Mouse (Mus musculus): ENCODE data around the gene Gins2. TPM values are rescaled to one million over a fixed set of nuclear protein-coding genes. Genes with fewer than 3 reads are reported as not detected.

Gene Gins2
- total RNA-seq (2012; rRNA removed) = 61.2 and 68.4 TPM in 2 replicates
- total RNA-seq (2014; rRNA removed) = 50.0 TPM in 2 replicates
- polyA plus RNA-seq (2012; ENCODE audit: insufficient read length, low read depth) = 127 and 129 TPM in 2 replicates

DNA sequence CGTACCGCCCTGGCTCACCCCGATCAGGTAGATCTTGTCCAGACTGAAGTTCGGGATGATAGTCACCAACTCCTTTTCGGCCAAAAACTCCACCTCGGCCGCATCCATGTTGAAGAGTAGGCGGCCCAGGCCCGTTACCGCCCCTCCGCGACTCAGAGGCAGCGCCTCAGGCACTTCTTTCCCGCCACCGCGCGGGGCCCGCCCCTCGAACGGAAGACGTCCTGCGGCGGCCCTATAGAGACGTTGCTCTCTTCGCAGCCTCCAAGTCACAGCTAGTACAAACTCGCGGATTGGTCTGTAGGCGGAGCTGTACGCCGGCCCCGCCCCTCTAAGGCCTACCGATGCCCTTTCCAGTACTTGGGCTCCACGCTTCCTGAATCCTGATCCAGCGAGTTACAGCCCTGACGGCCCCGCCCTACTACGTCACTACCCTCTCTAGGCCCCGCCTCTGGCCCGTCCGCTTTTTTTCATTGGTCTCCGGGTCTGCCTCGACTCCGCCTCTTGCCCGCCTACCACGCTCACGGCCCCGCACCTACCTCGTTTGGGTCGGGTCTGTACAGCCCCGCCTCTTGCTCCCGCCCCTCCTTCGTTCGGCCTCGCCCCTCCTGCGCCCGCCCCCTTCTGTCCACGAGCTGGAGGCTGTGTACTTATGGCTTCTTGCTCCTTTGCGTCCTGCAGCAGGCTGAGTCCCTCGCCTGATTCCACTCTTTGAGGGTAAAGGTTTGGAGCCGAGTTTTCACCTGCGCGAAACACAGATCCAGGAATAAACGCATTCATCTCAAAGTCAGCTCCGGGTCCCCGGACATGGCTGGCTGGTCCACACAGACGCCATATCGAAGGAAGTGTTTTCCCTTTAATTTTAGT is at the start of gene Gins2:
Gene Gins2 (minus strand): TSS at position 397 of the 864 bp plus-strand sequence.
- in situ Hi-C loops (cut with MboI; ENCODE audit: low pct_ligation_motif_present, low pct_unique_long_range_greater_than_20kb, low sequenced_read_pairs) = no loop called here
- peak within 1 kb of the TSS; percentile 90 for H3K9ac ChIP-seq (ENCODE audit: insufficient read depth, low read depth)
- peaks cover 17% of the 10 kb centered on the region for H3K79me2 ChIP-seq (replicated peaks; ENCODE audit: control insufficient read depth, extremely low read depth, insufficient read depth, poor library complexity, severe bottlenecking)
- peak within 1 kb of the TSS; percentile 76 to 97 (median 85) for H3K4me3 ChIP-seq (replicated peaks in 1 of 3; ENCODE audit: low read depth in 2 of 3, low read length in 2 of 3, poor library complexity in 1 of 3)
- H3K4me2 ChIP-seq (ENCODE audit: insufficient read depth, low read depth, poor library complexity, severe bottlenecking) = peak within 1 kb of the TSS; percentile 82
- DNase-seq (ENCODE audit: extremely low read depth) = peak; percentile 99
- H3K9me3 ChIP-seq (replicated peaks; ENCODE audit: low read length) = peaks cover 1% of the 10 kb centered on the region
- peaks cover 3 to 16% of the 10 kb centered on the region in 2 experiments; a peak in 3 of 4 replicates for H3K4me1 ChIP-seq (ENCODE audit: control insufficient read depth in 1 of 2, insufficient read depth in 2 of 2)
- dilution Hi-C loops (cut with MboI; ENCODE audit: extremely low pct_ligation_motif_present, extremely low pct_unique_long_range_greater_than_20kb, low sequenced_read_pairs) = no loop called here
- TF ChIP-seq ZNF384 (IDR thresholded peaks at IDR 0.05; ENCODE audit: low read depth, low read length) (no peak), RCOR1 (conservative IDR thresholded peaks at IDR 0.05; ENCODE audit: low read depth, low read length) (no peak), HCFC1 (IDR thresholded peaks at IDR 0.05; ENCODE audit: low read depth, low read length) (peak; percentile 83), SMC3 (IDR thresholded peaks at IDR 0.05; ENCODE audit: low read depth, low read length) (no peak), TBP (conservative IDR thresholded peaks at IDR 0.05; ENCODE audit: low read depth, low read length) (no peak), RAD21 (IDR thresholded peaks at IDR 0.05; ENCODE audit: low read depth, low read length) (no peak), CTCF (conservative IDR thresholded peaks at IDR 0.05 in 1 of 2, IDR thresholded peaks at IDR 0.05 in 1 of 2; ENCODE audit: low read depth in 2 of 2, low read length in 2 of 2) (no peak), JUN (IDR thresholded peaks at IDR 0.05; ENCODE audit: insufficient read depth, low read depth, low read length) (no peak), ZMIZ1 (IDR thresholded peaks at IDR 0.05; ENCODE audit: low read depth, low read length) (peak; percentile 25; the same call in 1 of the 2 replicates), NRF1 (IDR thresholded peaks at IDR 0.05; ENCODE audit: low read depth, low read length) (peak; percentile 43), ELF1 (IDR thresholded peaks at IDR 0.05; ENCODE audit: low read depth, low read length) (peak; percentile 95), ZKSCAN1 (IDR thresholded peaks at IDR 0.05; ENCODE audit: borderline replicate concordance, low read depth, low read length) (no peak), MAFK (IDR thresholded peaks at IDR 0.05; ENCODE audit: insufficient replicate concordance, low read length) (no peak), PAX5 (IDR thresholded peaks at IDR 0.05; ENCODE audit: low read length) (no peak), NELFE (IDR thresholded peaks at IDR 0.05; ENCODE audit: low read depth, low read length) (peak; percentile 47; the same call in 1 of the 2 replicates), MXI1 (IDR thresholded peaks at IDR 0.05; ENCODE audit: low read depth, low read length) (peak; percentile 55), UBTF (IDR thresholded peaks at IDR 0.05; ENCODE audit: low read depth, low read length) (no peak), USF2 (conservative IDR thresholded peaks at IDR 0.05; ENCODE audit: low read depth, low read length) (no peak), GABPA (IDR thresholded peaks at IDR 0.05; ENCODE audit: insufficient replicate concordance, low read depth, low read length) (peak; percentile 99), MEF2A (IDR thresholded peaks at IDR 0.05; ENCODE audit: borderline replicate concordance, low read depth, low read length) (peak; percentile 70), ZC3H11A (IDR thresholded peaks at IDR 0.05; ENCODE audit: low read depth, low read length) (no peak), POLR2A (IDR thresholded peaks at IDR 0.05; ENCODE audit: low read depth, low read length) (peak; percentile 74), EP300 (IDR thresholded peaks at IDR 0.05; ENCODE audit: low read length) (no peak), TCF12 (IDR thresholded peaks at IDR 0.05; ENCODE audit: low read depth, low read length) (peak; percentile 45; the same call in 1 of the 2 replicates), MAX (IDR thresholded peaks at IDR 0.05; ENCODE audit: low read length) (peak; percentile 30; the same call in 1 of the 2 replicates), JUND (conservative IDR thresholded peaks at IDR 0.05; ENCODE audit: low read depth, low read length) (no peak), SIN3A (IDR thresholded peaks at IDR 0.05; ENCODE audit: low read length) (peak; percentile 85), MAZ (IDR thresholded peaks at IDR 0.05; ENCODE audit: low read depth, low read length) (peak; percentile 36; the same call in 1 of the 2 replicates), USF1 (IDR thresholded peaks at IDR 0.05; ENCODE audit: low read depth, low read length) (no peak), BHLHE40 (IDR thresholded peaks at IDR 0.05; ENCODE audit: low read depth, low read length) (no peak), CHD1 (IDR thresholded peaks at IDR 0.05; ENCODE audit: low read depth, low read length) (no peak), IRF4 (IDR thresholded peaks at IDR 0.05; ENCODE audit: low read depth, low read length) (0 out of 2 replicates have a peak, but pooled peaks have one; percentile 5), E2F4 (IDR thresholded peaks at IDR 0.05; ENCODE audit: insufficient replicate concordance, low read depth, low read length) (peak; percentile 98), MYC (IDR thresholded peaks at IDR 0.05; ENCODE audit: low read depth, low read length) (no peak), CHD2 (IDR thresholded peaks at IDR 0.05; ENCODE audit: low read length) (peak; percentile 76), POLR2AphosphoS2 (IDR thresholded peaks at IDR 0.05; ENCODE audit: low read depth, low read length) (no peak), KAT2A (IDR thresholded peaks at IDR 0.05; ENCODE audit: insufficient replicate concordance, low read length) (peak; percentile 73; the same call in 1 of the 2 replicates), ETS1 (conservative IDR thresholded peaks at IDR 0.05; ENCODE audit: low read depth, low read length) (no peak)
- peaks cover 12% of the 10 kb centered on the region for H3K27me3 ChIP-seq (replicated peaks)
- H3K36me3 ChIP-seq (replicated peaks in 1 of 2; ENCODE audit: control insufficient read depth in 1 of 2, insufficient read depth in 1 of 2, low read length in 1 of 2) = peaks cover 23 to 35% of the 10 kb centered on the region in 2 experiments
- H3K27ac ChIP-seq (ENCODE audit: insufficient read depth, low read depth) = peak within 1 kb of the TSS; percentile 5

Measured in CH12.LX (cell line).